Mouse (Mus musculus) G1E (cell line): Measurements from ENCODE around the gene Wfdc16. TPM values are rescaled to one million over a fixed set of nuclear protein-coding genes. Genes with fewer than 3 reads are reported as not detected.

Experiments
- ATAC-seq: 2 replicates; pipeline ENCODE4 v1.8.0; 2016; ENCODE audit warnings: mild to moderate bottlenecking; ENCODE audit not compliant: insufficient number of reproducible peaks, poor library complexity, low FRiP score, severe bottlenecking; ENCODE audit errors: extremely low read depth
- DNase-seq: peaks from one replicate; pipeline ENCODE4 v3.0.0; 2012; ENCODE audit warnings: low spot score
- H3K27me3 ChIP-seq: 2 replicates; pipeline ENCODE4 v1.6.1; 2012; ENCODE audit warnings: mild to moderate bottlenecking, low read length, inconsistent platforms; ENCODE audit not compliant: insufficient read depth
- H3K36me3 ChIP-seq: replicated peaks from 2 replicates; pipeline ENCODE3; 2012; ENCODE audit warnings: mild to moderate bottlenecking, inconsistent platforms
- H3K4me1 ChIP-seq: 2 replicates; pipeline ENCODE4 v1.6.1; 2012; ENCODE audit warnings: low read depth, low read length, inconsistent platforms, mixed read lengths; ENCODE audit not compliant: insufficient read depth
- H3K4me3 ChIP-seq: 2 replicates; pipeline ENCODE4 v1.5.1; 2012; ENCODE audit warnings: low read depth, mild to moderate bottlenecking, inconsistent platforms, low read length, moderate library complexity, mixed read lengths
- H3K9me3 ChIP-seq: replicated peaks from 2 replicates; pipeline ENCODE4 v1.6.1; 2012; ENCODE audit warnings: inconsistent platforms
- CTCF ChIP-seq: IDR thresholded peaks from 2 replicates; pipeline ENCODE4 v1.5.1; 2012; ENCODE audit warnings: low read depth, low read length, inconsistent platforms, mixed read lengths
- GATA1 ChIP-seq: IDR thresholded peaks from 2 replicates; pipeline ENCODE4 v1.6.1; 2012; ENCODE audit warnings: borderline replicate concordance, low read length, inconsistent platforms, mixed read lengths
- GATA2 ChIP-seq: IDR thresholded peaks from 2 replicates; pipeline ENCODE4 v1.6.1; 2012; ENCODE audit warnings: low read depth, low read length, inconsistent platforms, borderline replicate concordance
- POLR2AphosphoS5 ChIP-seq: IDR thresholded peaks from 2 replicates; pipeline ENCODE4 v1.6.1; 2012; ENCODE audit warnings: low read depth, low read length, inconsistent platforms; ENCODE audit not compliant: insufficient replicate concordance
- TAL1 ChIP-seq: conservative IDR thresholded peaks from 2 replicates; pipeline ENCODE4 v1.6.1; 2012; ENCODE audit warnings: low read depth, low read length, inconsistent platforms, mixed read lengths
- polyA plus RNA-seq: library from polyadenylated mRNA; stranded (reverse); fragments of >175 nt; gene quantifications from 2 replicates; pipeline ENCODE4 v1.2.3, GENCODE M21; 2012
- total RNA-seq, 2 experiments: library from RNA; stranded (forward) in 1 of 2; stranded (reverse) in 1 of 2; fragments of 200-1000 nt in 1 of 2; fragments of >200 nt in 1 of 2; fragmentation: Nextera tagmentation in 1 of 2; gene quantifications; 2 replicates each; pipeline ENCODE4 v1.2.3; 2014 to 2017

Wfdc16 gene
- total RNA-seq (2014; fragmentation: Nextera tagmentation) = not detected in 2 replicates
- 0.17 TPM in 1 of 2 replicates, not detected in the other for total RNA-seq (2017)
- polyA plus RNA-seq = not detected in 2 replicates

GRCm38 (mm10) chr2:164638696-164639095 is at the start of gene Wfdc16:
Gene Wfdc16 (minus strand): TSS chr2:164638796.
- Histone ChIP-seq H3K36me3 (no peaks in the 10 kb centered on the region), H3K27me3 (0 out of 2 replicates have a peak, but pooled peaks cover 2% of the 10 kb centered on the region), H3K9me3 (no peaks in the 10 kb centered on the region), H3K4me1 (peaks cover 8% of the 10 kb centered on the region), H3K4me3 (no peak within 1 kb of the TSS)
- DNase-seq = no peak
- TF ChIP-seq TAL1 (no peak), GATA2 (no peak), CTCF (no peak), GATA1 (no peak), POLR2AphosphoS5 (no peak)
- no peak for ATAC-seq

- Histone ChIP-seq H3K4me3 (no peak within 1 kb of the TSS), H3K4me1 (peaks cover 2% of the 10 kb centered on the region), H3K9me3 (no peaks in the 10 kb centered on the region), H3K36me3 (no peaks in the 10 kb centered on the region), H3K27me3 (peaks cover 4% of the 10 kb centered on the region; the same call in 1 of the 2 replicates)
- DNase-seq = no peak
- ATAC-seq = no peak
- TF ChIP-seq POLR2AphosphoS5 (no peak), GATA2 (no peak), GATA1 (no peak), CTCF (no peak)
Observed at GRCm38 (mm10) chr2:164684807-164685206, 46.2 kb upstream of the Wfdc16 start, which contains the start of gene Wfdc13. Gene Wfdc13 (plus strand): TSS chr2:164685107.

- Histone ChIP-seq H3K27me3 (0 out of 2 replicates have a peak, but pooled peaks cover under 1% of the 10 kb centered on the region), H3K4me1 (peaks cover 7% of the 10 kb centered on the region), H3K4me3 (no peak overlapping the region), H3K9me3 (peaks cover 2% of the 10 kb centered on the region; the same call in 1 of the 2 replicates), H3K36me3 (no peaks in the 10 kb centered on the region)
- ATAC-seq = no peak
- TF ChIP-seq CTCF (no peak), TAL1 (no peak), GATA1 (no peak), GATA2 (no peak), POLR2AphosphoS5 (no peak)
- no peak for DNase-seq
Observed at GRCm38 (mm10) chr2:164679906-164680305, 41.3 kb upstream of the Wfdc16 start.

GRCm38 (mm10) chr2:164678848-164679625 is 40.4 kb upstream of the Wfdc16 start:
- no peak for DNase-seq
- Histone ChIP-seq H3K4me1 (peaks cover 7% of the 10 kb centered on the region), H3K9me3 (peaks cover 2% of the 10 kb centered on the region; the same call in 1 of the 2 replicates), H3K27me3 (no peaks in the 10 kb centered on the region), H3K36me3 (no peaks in the 10 kb centered on the region), H3K4me3 (no peak overlapping the region)
- peak; percentile 48; the same call in 1 of the 2 replicates for ATAC-seq
- TF ChIP-seq GATA1 = no peak
- TF ChIP-seq POLR2AphosphoS5 = no peak
- TF ChIP-seq CTCF = no peak
- no peak for TF ChIP-seq GATA2
- TF ChIP-seq TAL1 = no peak

GRCm38 (mm10) chr2:164676916-164677685 is 38.5 kb upstream of the Wfdc16 start:
- Histone ChIP-seq H3K4me3 (no peak overlapping the region), H3K9me3 (peaks cover 5% of the 10 kb centered on the region; the same call in 1 of the 2 replicates), H3K27me3 (no peaks in the 10 kb centered on the region), H3K36me3 (no peaks in the 10 kb centered on the region), H3K4me1 (peaks cover 7% of the 10 kb centered on the region)
- ATAC-seq = peak; percentile 73; the same call in 1 of the 2 replicates
- no peak for DNase-seq
- peak; percentile 33; the same call in 1 of the 2 replicates for TF ChIP-seq TAL1
- no peak for TF ChIP-seq POLR2AphosphoS5

- ATAC-seq = no peak
Observed at GRCm38 (mm10) chr2:164676103-164676502, 37.5 kb upstream of the Wfdc16 start.

More at GRCm38 (mm10) chr2:164676103-164676502, 37.5 kb upstream of the Wfdc16 start:
- Histone ChIP-seq H3K36me3 (no peaks in the 10 kb centered on the region), H3K4me1 (peaks cover 7% of the 10 kb centered on the region), H3K27me3 (no peaks in the 10 kb centered on the region), H3K9me3 (peaks cover 5% of the 10 kb centered on the region; the same call in 1 of the 2 replicates), H3K4me3 (no peak overlapping the region)
- no peak for DNase-seq
- TF ChIP-seq CTCF (no peak), GATA1 (no peak), TAL1 (no peak), GATA2 (no peak), POLR2AphosphoS5 (no peak)
